Mouse (Mus musculus) bone marrow macrophage, adult 2 months (primary cell): Measurements from ENCODE around the gene Zbtb8os.

Experiments
- CTCF ChIP-seq: IDR thresholded peaks from 2 replicates; pipeline ENCODE4 v1.5.1; 2012; ENCODE audit warnings: low read depth, mild to moderate bottlenecking, low read length, moderate library complexity
- POLR2A ChIP-seq: IDR thresholded peaks from 2 replicates; pipeline ENCODE4 v1.6.1; 2012; ENCODE audit warnings: mild to moderate bottlenecking, low read depth, low read length, borderline replicate concordance

DNA sequence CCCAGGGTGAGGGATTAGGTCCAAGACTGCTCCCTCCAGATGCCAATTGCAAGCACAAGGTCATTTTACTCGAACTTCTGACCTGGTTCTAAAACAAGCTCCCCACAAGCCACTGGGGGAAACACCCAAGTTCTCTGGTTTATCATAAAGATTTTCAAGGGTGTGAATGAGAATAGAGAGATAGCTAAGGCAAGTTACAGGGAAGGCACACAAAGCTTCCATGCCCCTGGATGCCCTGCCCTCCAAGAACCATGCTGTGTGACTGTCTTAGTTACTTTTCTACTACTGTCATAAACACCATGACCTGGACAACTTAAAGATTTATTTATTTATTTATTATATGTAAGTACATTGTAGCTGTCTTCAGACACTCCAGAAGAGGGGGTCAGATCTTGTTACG lies 51.5 kb downstream of the Zbtb8os start:
- TF ChIP-seq CTCF (no peak), POLR2A (no peak)
